Mouse (Mus musculus): Measurements from ENCODE around the gene Phf19. TPM values are rescaled to one million over a fixed set of nuclear protein-coding genes. Genes with fewer than 3 reads are reported as not detected.

Gene Phf19
- polyA plus RNA-seq (2012; rRNA removed): 0.51 and 1.4 TPM in 2 replicates

DNA sequence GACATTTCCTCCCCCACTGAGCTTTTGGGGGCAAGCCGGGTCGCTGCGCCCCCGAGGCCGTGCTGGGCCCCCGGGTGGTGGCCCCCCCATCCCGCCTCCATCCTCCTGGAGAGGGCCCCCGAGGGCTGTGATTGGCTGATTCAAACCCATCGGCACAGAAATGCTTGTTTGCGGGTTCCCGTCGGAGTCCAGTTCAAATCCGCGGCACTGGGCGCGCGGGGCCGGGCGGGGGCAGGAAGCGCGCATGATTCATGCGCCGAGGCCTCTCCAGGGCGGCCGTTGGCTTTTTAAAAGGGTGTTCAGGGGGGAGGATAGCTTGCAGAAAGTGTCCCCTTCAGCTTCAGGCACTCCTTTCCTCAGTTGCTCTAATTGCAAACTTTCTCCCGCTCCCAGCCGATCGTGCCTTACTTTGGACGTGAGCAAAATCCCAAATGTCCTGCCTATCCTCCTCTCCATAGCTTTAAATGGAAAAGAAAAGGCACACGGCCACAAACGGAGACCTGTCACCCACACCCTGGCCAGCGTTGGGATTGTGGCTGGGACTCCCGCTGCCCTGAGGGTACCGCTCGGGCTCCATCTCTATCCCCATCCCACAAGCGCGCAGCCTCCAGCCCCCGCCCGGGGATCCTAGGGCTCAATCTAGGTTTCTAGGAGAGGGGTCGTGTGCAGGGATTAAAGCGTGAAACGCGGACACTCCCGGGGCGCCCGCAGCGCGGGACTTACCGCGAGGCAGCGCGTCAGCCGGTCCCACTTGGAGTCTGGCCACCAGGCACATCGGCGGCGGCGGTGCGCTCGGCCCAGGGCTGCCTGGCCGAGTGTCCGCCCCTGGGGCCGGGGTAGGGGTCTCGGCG lies at the start of gene Phf19:
Phf19 (minus strand) TSS at position 809 of the 851 bp plus-strand sequence.
- Histone ChIP-seq H3K27me3 (ENCODE audit: control insufficient read depth, insufficient read depth, low read length) (0 out of 2 replicates have a peak, but pooled peaks cover 11% of the 10 kb centered on the region), H3K36me3 (ENCODE audit: control insufficient read depth, insufficient read depth, low read length) (no peaks in the 10 kb centered on the region), H3K4me3 (ENCODE audit: low read depth, low read length) (peak within 1 kb of the TSS; percentile 81), H3K27ac (ENCODE audit: insufficient read depth, low read depth, low read length) (no peak within 1 kb of the TSS), H3K4me1 (ENCODE audit: control insufficient read depth, insufficient read depth, insufficient read length, low read length) (peaks cover 4% of the 10 kb centered on the region; the same call in 1 of the 2 replicates)
- 2% methylated on average over 62 of the region's 64 CpGs for WGBS
- TF ChIP-seq CTCF (IDR thresholded peaks at IDR 0.05; ENCODE audit: extremely low read depth, insufficient read length, insufficient replicate concordance, low read depth, low read length) (no peak), POLR2A (IDR thresholded peaks at IDR 0.05; ENCODE audit: low read depth, low read length) (no peak; the same call in 1 of the 2 replicates)

DNA sequence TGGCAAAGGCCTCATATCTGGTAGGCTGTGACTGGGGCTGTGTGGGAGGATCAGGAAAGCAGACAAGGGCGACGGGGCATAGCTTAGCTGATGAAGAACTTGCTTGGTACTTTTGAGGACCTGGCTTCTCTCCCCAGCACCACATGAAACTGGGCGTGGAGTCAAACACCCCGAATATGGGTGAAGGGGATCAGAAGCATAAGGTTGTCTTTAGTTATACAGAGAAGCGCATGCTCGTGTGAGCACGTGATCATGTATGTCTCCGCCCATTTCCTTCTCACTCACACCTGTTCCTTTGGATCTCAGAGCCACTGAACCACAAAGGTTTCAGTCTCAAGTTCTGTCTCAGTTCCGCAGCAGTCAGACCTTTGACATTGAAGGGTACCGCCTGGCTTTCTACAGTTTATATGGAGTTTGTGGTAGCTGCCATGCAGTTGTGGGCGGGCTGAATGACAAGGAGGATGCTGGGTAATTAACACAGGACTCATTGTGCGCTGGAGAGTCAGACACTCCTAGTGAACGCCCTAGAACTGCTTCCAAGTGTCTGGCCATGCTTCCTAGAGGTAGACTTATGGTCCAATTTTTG lies 49.6 kb upstream of the Phf19 start:
- peak overlapping the region; percentile 92 for H3K27ac ChIP-seq (ENCODE audit: insufficient read depth, low read depth, low read length)
- peak overlapping the region; percentile 10; the same call in 1 of the 2 replicates for H3K4me3 ChIP-seq (ENCODE audit: low read depth, low read length)
- H3K36me3 ChIP-seq (ENCODE audit: control insufficient read depth, insufficient read depth, low read length): no peaks in the 10 kb centered on the region
- TF ChIP-seq POLR2A (IDR thresholded peaks at IDR 0.05; ENCODE audit: low read depth, low read length): no peak
- peaks cover 14% of the 10 kb centered on the region for H3K4me1 ChIP-seq (ENCODE audit: control insufficient read depth, insufficient read depth, insufficient read length, low read length)
- no peaks in the 10 kb centered on the region for H3K27me3 ChIP-seq (ENCODE audit: control insufficient read depth, insufficient read depth, low read length)
- WGBS: 58% methylated on average over 13 of the region's 13 CpGs

- Histone ChIP-seq H3K4me1 (ENCODE audit: control insufficient read depth, insufficient read depth, insufficient read length, low read length) (peaks cover 14% of the 10 kb centered on the region), H3K27me3 (ENCODE audit: control insufficient read depth, insufficient read depth, low read length) (no peaks in the 10 kb centered on the region), H3K36me3 (ENCODE audit: control insufficient read depth, insufficient read depth, low read length) (no peaks in the 10 kb centered on the region), H3K27ac (ENCODE audit: insufficient read depth, low read depth, low read length) (peak overlapping the region; percentile 92), H3K4me3 (ENCODE audit: low read depth, low read length) (peak overlapping the region; percentile 6; the same call in 1 of the 2 replicates)
- TF ChIP-seq POLR2A (IDR thresholded peaks at IDR 0.05; ENCODE audit: low read depth, low read length) (no peak), CTCF (IDR thresholded peaks at IDR 0.05; ENCODE audit: extremely low read depth, insufficient read length, insufficient replicate concordance, low read depth, low read length) (no peak)
- WGBS: 75% methylated on average over 9 of the region's 9 CpGs
Measured at GRCm38 (mm10) chr2:34962893-34963292, 49.1 kb upstream of the Phf19 start.

GRCm38 (mm10) chr2:34962211-34962610 lies 48.4 kb upstream of the Phf19 start:
- Histone ChIP-seq H3K4me1 (ENCODE audit: control insufficient read depth, insufficient read depth, insufficient read length, low read length) (peaks cover 14% of the 10 kb centered on the region), H3K27me3 (ENCODE audit: control insufficient read depth, insufficient read depth, low read length) (no peaks in the 10 kb centered on the region), H3K4me3 (ENCODE audit: low read depth, low read length) (no peak overlapping the region), H3K27ac (ENCODE audit: insufficient read depth, low read depth, low read length) (peak overlapping the region; percentile 56; the same call in 1 of the 2 replicates), H3K36me3 (ENCODE audit: control insufficient read depth, insufficient read depth, low read length) (no peaks in the 10 kb centered on the region)
- TF ChIP-seq CTCF (IDR thresholded peaks at IDR 0.05; ENCODE audit: extremely low read depth, insufficient read length, insufficient replicate concordance, low read depth, low read length) (no peak), POLR2A (IDR thresholded peaks at IDR 0.05; ENCODE audit: low read depth, low read length) (no peak)
- WGBS: 64% methylated on average over 2 of the region's 2 CpGs

DNA sequence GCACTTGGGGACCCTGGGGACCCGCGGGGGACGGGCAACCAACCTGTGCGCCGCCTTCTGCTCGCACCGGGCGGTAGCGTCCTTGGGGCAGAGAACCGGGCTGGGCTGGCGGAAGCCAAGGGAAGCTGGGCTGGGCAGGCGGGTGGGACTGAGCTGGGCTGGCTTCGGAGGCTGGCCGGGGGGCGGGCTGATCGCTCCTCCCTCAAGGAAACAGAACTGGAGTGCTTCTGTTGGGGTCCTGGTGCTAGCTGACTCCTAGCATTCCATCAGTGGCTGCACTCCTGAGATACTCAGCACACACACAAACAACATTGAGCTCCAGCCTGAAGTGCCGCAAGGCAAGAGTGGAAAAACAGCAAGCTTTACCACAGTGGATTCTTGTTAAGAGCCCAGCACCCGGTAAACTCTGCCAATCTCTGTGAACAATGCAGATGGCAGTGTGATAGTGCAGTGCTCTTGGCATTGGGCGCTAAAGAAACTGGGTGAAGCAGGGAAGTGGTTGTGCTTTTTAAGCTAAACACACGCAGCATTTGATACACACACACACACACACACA lies 47.7 kb upstream of the Phf19 start, which contains the start of gene Traf1:
Traf1 (minus strand) TSS at position 292 of the 556 bp plus-strand sequence.
- TF ChIP-seq CTCF (IDR thresholded peaks at IDR 0.05; ENCODE audit: extremely low read depth, insufficient read length, insufficient replicate concordance, low read depth, low read length): no peak
- TF ChIP-seq POLR2A (IDR thresholded peaks at IDR 0.05; ENCODE audit: low read depth, low read length): no peak
- peak within 1 kb of the TSS; percentile 92 for H3K27ac ChIP-seq (ENCODE audit: insufficient read depth, low read depth, low read length)
- peaks cover 14% of the 10 kb centered on the region for H3K4me1 ChIP-seq (ENCODE audit: control insufficient read depth, insufficient read depth, insufficient read length, low read length)
- WGBS: 5% methylated on average over 20 of the region's 20 CpGs
- H3K36me3 ChIP-seq (ENCODE audit: control insufficient read depth, insufficient read depth, low read length): no peaks in the 10 kb centered on the region
- H3K27me3 ChIP-seq (ENCODE audit: control insufficient read depth, insufficient read depth, low read length): no peaks in the 10 kb centered on the region
- H3K4me3 ChIP-seq (ENCODE audit: low read depth, low read length): peak within 1 kb of the TSS; percentile 67

- peaks cover 14% of the 10 kb centered on the region for H3K4me1 ChIP-seq (ENCODE audit: control insufficient read depth, insufficient read depth, insufficient read length, low read length)
- TF ChIP-seq CTCF (IDR thresholded peaks at IDR 0.05; ENCODE audit: extremely low read depth, insufficient read length, insufficient replicate concordance, low read depth, low read length): no peak
- TF ChIP-seq POLR2A (IDR thresholded peaks at IDR 0.05; ENCODE audit: low read depth, low read length): no peak
- no peaks in the 10 kb centered on the region for H3K27me3 ChIP-seq (ENCODE audit: control insufficient read depth, insufficient read depth, low read length)
- no peaks in the 10 kb centered on the region for H3K36me3 ChIP-seq (ENCODE audit: control insufficient read depth, insufficient read depth, low read length)
- H3K27ac ChIP-seq (ENCODE audit: insufficient read depth, low read depth, low read length): peak overlapping the region; percentile 56
- WGBS: 59% methylated on average over 6 of the region's 6 CpGs
- H3K4me3 ChIP-seq (ENCODE audit: low read depth, low read length): peak overlapping the region; percentile 67
Measured at GRCm38 (mm10) chr2:34960966-34961365, 47.1 kb upstream of the Phf19 start.

DNA sequence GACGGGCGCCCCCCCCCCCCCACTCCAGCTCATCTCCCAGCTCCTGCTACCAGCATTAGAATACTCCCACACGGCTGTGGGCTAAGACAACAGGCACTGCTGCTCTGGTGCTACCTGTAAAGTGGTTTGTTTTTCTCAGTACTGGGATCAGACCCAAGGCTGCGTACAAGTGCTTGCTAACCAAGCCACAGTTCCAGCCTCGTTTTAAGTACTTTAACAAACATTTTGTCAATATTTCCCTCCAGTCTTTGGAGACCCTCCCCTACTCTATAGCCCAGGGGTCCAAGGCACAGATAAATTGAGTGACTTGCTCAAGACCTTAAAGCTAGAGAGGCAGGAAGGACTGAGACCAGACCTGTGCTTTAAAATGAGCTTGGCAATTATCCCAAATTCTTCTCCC lies 46.6 kb upstream of the Phf19 start:
- no peak overlapping the region for H3K27ac ChIP-seq (ENCODE audit: insufficient read depth, low read depth, low read length)
- peaks cover 12% of the 10 kb centered on the region for H3K4me1 ChIP-seq (ENCODE audit: control insufficient read depth, insufficient read depth, insufficient read length, low read length)
- no peak overlapping the region for H3K4me3 ChIP-seq (ENCODE audit: low read depth, low read length)
- whole genome bisulfite sequencing: 76% methylated on average over 5 of the region's 5 CpGs
- TF ChIP-seq POLR2A (IDR thresholded peaks at IDR 0.05; ENCODE audit: low read depth, low read length): no peak
- no peak for TF ChIP-seq CTCF (IDR thresholded peaks at IDR 0.05; ENCODE audit: extremely low read depth, insufficient read length, insufficient replicate concordance, low read depth, low read length)
- no peaks in the 10 kb centered on the region for H3K27me3 ChIP-seq (ENCODE audit: control insufficient read depth, insufficient read depth, low read length)
- H3K36me3 ChIP-seq (ENCODE audit: control insufficient read depth, insufficient read depth, low read length): no peaks in the 10 kb centered on the region

Data from small intestine, adult 2 months (tissue).